Mouse (Mus musculus) skeletal muscle tissue, adult 2 months (tissue): ENCODE results near the gene Mogat2.

Experiments
- DNase-seq: peaks from one replicate; pipeline ENCODE4 v3.0.0-alpha.2; 2012; ENCODE audit warnings: low read depth, low spot score

Gene Mogat2

GRCm38 (mm10) chr7:99194511-99194910 lies 43.9 kb downstream of the Mogat2 start:
- DNase-seq = no peak

- no peak for DNase-seq
These were observed 44.5 kb downstream of the Mogat2 start for GRCm38 (mm10) chr7:99193926-99194325.

- no peak for DNase-seq
These were observed 47.0 kb downstream of the Mogat2 start for GRCm38 (mm10) chr7:99191411-99191810.

- no peak for DNase-seq
These were observed 48.5 kb downstream of the Mogat2 start for GRCm38 (mm10) chr7:99189885-99190284.

- no peak for DNase-seq
These were observed 49.8 kb downstream of the Mogat2 start for GRCm38 (mm10) chr7:99188630-99189029.

- no peak for DNase-seq
These were observed 51.0 kb downstream of the Mogat2 start for GRCm38 (mm10) chr7:99187451-99187850.

GRCm38 (mm10) chr7:99185405-99185804 lies 53.0 kb downstream of the Mogat2 start:
- DNase-seq = no peak

GRCm38 (mm10) chr7:99183751-99184150 lies 54.7 kb downstream of the Mogat2 start:
- DNase-seq = no peak

- DNase-seq = peak; percentile 92
These were observed 55.8 kb downstream of the Mogat2 start, which contains the start of gene Dgat2 for GRCm38 (mm10) chr7:99182432-99183172. Gene Dgat2, minus strand, starts transcription at chr7:99182719.

GRCm38 (mm10) chr7:99181619-99182431 lies 56.6 kb downstream of the Mogat2 start:
- DNase-seq = no peak

GRCm38 (mm10) chr7:99180162-99180561 lies 58.3 kb downstream of the Mogat2 start:
- DNase-seq = no peak

- DNase-seq = no peak
These were observed 59.1 kb downstream of the Mogat2 start for GRCm38 (mm10) chr7:99179271-99179670.

- DNase-seq = no peak
These were observed 61.0 kb downstream of the Mogat2 start for GRCm38 (mm10) chr7:99177386-99177785.

- DNase-seq = no peak
These were observed 62.8 kb downstream of the Mogat2 start for GRCm38 (mm10) chr7:99175666-99176065.

GRCm38 (mm10) chr7:99175118-99175517 lies 63.3 kb downstream of the Mogat2 start:
- no peak for DNase-seq

GRCm38 (mm10) chr7:99174006-99174405 lies 64.4 kb downstream of the Mogat2 start:
- DNase-seq = no peak

- DNase-seq = no peak
These were observed 65.5 kb downstream of the Mogat2 start for GRCm38 (mm10) chr7:99172898-99173297.

- no peak for DNase-seq
These were observed 66.5 kb downstream of the Mogat2 start for GRCm38 (mm10) chr7:99171730-99172463.

GRCm38 (mm10) chr7:99170519-99170918 lies 67.9 kb downstream of the Mogat2 start:
- no peak for DNase-seq

GRCm38 (mm10) chr7:99169717-99170403 lies 68.6 kb downstream of the Mogat2 start:
- no peak for DNase-seq
